Mouse (Mus musculus) kidney, adult 9 months (tissue): ENCODE data around the gene B3gnt2.
"Not testable (repeated sequence)": the region's sequence is repeated elsewhere in the genome, so short reads cannot be mapped to it uniquely, and the experiment has no call there.

Experiments used
- DNase-seq: peaks from one replicate; pipeline ENCODE4 v3.0.0; 2022

B3gnt2 gene

DNA sequence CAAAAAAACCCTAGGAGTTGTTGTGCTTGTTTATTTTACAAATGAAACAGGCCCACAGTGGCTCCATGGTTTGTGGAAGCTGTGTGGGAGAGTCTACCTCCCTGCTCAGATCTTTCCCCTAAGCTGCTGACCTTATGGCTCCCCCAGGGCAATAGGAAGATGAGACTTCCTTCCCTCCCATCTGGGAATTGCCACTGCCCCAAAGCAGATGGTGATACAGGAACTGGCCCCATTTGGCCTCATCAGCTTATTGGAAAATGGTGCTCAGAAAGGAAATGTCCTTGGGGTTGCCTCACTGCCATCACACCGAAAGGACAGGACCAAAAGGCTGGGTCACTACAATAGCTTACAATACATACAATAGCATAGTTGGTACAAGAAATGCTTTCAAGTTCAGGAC is 97.7 kb downstream of the B3gnt2 start:
- DNase-seq, result no peak

DNA sequence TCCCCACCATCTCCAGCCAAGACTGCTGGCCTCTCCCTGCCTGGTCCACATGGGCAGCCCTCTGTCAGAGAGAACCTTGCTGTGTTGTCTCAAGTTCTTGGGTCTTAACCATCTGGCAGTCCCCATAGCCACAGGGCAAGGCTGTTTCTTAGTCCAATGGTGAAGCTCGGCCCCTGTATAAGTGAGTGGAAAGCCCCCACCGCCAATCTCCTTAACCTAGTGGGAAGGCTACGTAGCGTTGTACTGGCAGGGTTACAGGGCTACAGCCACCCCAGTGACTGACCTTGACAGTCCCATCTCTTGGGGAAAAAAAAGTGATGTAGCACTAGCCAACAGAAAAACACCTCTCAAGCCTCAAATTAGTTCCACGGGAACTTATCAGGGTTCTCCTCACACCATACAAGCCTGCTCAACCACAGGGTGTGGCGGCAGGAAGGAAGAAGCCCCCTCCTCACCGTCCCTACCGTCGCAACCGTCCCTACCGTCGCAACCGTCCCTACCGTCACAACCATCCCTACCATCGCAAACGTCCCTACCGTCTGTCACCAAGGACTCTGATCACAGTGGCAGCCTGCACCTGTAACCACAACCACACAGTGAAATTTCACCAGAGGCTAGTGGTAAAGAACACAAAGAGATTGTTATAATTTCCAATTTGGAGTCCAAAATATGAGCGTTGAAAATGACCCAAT is 98.4 kb downstream of the B3gnt2 start:
- DNase-seq, result no peak

DNA sequence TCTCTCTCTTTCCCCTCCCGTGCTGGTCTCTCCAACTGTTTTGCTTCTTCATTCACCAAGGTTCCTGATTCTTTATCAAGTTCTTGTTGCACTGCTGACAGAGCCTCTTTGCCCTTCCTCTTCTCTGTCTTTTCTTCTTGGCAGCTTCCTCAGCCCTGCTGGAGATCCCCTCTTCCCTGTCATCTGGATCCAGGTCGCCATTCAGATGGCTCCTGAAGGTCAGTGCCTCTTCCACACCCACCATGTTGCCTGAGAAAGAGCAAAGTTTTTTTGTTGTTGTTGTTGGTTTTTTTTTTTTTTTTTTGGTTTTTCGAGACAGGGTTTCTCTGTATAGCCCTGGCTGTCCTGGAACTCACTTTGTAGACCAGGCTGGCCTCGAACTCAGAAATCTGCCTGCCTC is 101.0 kb downstream of the B3gnt2 start:
- DNase-seq, result no peak

DNA sequence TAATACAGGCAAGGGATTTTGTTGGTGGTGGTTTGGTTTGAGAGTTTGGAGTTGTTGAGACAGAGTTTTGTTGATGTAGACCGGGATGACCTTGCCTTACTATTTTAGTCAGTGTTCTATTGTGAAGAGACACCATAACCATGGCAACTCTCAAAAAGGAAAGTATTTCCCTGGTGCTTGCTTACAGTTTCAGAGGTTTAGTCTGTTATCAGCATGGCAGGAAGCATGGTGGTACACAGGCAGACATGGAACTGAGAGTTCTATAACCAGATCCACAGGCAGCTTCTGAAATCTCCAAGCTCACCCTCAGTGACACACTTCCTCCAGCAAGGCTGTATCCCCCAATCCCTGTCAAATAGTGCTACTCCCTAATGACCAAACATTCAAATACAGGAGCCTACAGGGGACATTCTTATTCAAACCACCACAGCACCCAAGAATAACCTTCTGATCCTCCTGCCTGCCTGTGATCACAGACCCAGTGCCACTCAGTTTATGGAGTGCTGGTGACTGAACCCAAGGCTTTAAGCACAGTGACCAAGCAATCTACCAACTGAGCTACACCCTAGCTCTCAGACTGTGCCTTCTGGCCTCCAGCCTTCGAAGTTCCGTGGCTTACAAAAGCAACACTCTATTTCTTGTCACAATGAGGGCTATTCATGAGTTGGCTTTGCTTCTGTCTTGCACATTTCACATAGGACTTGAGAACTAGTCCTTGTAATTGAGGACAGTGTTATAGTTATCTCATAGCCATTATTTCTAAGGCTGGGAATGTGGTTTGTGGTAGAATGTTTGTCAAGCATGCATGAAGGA is 104.4 kb downstream of the B3gnt2 start:
- no peak for DNase-seq

DNA sequence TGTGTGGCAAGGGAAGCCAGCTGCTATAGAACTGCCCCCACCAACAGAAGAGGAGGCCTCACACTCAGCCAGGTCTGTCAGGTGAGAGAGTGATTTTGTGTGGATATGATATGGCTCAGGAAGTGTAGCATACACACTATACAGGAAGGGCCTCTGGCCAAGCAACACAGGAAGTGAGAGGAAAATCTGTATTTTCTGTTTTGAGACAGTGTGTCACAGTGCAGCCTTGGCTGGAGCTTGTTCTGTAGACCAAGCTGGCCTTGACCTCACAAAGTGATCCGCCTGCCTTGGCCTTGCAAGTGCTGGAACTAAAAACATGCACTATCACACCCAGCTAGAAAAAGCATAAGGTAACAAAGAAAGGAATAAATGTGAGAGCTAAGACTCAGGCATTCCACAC is 105.6 kb downstream of the B3gnt2 start:
- no peak for DNase-seq

DNA sequence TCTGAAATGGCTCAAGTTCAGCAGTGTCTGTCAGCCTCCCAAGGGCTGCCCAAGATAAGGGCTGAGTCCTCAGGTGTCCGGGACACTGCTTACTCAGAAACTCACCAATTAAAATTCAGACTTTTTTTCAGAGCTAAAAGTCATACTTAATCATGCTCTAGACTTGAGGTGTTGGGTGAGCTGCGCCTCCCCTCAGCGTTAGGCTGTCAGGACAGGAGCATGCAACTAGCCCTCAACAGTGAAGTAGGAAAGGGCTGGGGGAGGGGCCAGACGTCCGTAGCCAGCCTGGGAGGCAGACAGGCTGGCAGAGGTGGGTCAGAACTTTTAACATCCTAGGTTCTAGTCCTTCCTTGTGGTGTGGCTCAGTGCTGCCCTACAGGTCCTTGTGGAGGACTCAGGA is 108.2 kb downstream of the B3gnt2 start:
- DNase-seq, result no peak

DNA sequence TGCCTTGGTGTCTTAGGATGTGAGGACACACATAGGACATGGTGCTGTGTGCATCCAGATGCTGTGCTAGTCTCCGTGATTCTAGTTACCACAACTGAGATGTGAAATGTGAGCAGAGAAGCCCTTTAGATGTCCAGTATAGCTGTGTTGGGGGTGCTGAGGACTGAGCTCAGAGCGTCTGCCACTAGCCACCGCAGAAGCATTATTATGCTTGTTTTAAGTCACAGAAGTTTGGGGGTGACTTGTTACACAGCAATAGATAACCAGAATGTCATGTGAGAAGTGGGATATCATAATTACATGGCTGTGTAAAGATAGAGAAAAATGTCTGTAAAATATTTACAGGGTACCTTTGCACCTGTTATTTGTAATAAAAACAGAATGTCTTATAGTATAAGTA is 109.2 kb downstream of the B3gnt2 start:
- DNase-seq, result no peak

DNA sequence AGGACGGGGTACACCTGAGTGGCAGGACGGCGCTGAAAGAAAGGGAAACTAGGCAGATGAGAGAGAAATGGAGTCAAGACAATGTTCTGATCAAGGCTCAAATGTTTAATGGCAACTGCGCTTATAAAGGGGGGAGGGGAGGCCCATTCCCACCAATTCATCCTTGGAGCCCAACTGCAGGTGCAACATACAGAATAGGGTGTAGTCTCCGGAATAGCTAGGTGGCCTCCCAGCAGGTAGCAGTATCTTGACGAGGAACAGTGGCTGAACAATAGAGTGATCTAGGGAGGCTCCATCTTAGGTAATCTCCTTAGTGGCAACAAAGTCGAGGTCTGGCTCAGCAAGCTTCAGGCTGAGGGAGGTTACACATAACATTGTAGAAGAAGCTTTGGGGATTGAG is 113.4 kb downstream of the B3gnt2 start:
- DNase-seq, result no peak

DNA sequence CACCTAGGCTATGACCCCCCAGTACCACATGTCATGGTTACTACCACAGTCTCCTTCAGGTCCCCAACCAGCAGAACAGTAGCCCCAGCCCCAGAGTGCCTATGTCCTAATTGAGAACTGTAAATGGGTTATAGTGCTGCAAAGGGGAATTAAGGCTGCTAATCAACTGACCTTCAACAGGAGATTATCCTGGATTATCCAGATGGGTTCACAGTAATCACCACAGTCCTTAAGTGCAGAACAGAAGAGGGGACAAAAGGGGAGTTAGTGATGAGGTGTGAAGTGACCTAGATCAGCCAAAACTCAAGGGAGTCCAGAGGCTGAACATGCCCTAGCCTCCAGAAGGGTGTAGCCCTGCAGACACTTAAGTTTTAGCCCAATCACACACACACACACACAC is 115.4 kb downstream of the B3gnt2 start:
- no peak for DNase-seq

DNA sequence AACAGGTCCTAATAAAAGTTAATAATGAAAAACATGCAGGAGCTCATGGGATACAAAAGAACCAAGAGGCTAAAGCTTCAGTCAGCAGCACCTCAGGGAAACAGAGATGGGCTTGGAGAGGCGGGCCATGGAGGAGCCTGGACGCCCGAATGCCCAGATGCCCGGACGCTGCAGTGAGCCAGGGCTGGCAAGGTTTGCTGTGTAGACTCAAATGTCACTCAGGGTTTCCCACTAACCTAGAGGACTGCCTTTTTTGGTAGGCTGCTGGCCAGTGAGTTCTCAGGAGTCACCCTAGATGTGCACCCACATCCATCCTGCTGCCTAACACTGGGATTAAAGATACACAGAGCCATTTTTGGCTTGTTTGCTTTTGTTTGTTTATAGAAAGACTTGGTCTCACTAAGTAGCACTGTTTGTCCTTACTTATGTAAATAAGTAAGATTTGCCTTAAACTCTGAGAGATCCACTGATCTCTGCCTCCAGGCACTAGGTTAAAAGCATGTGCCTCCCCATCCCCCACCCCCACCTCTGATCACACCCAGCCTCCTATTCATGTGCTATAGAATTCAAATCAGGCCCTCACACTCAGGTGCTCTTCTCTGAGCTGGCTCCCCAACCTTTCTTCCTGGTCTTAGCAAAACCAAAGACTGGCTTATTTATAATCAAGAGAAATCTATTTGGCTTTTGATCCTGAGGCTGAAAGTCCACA is 117.0 kb downstream of the B3gnt2 start:
- no peak for DNase-seq

DNA sequence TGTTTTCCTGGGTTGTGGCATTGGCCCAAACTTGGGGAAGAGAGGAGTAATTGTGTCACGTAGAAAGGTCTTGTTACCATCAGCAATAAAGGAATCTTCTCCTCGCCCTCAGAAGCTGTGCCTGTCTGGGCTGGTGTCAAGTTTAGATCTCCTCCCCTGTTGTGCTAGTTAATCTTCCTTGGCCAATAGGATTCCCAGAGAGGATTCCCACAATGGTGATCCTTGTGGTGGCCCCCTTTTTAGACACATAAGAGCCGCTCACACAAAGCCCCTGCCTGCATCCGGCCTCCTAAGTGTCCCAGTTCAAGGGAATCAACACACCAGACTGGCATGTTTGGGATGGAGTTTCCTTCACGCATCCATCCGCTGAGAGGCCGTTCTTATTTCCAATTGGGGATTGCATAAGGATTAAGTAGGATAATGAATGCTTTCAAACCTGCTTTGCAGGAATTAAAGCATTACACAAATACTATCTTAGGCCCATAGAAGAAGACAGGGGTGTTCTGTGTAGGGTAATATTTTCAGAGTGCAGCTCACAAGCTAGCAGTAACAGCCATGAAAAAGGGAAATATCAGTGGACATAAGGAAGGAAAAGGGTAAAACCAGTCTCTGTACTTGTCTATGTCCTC is 118.6 kb downstream of the B3gnt2 start:
- DNase-seq, result no peak

DNA sequence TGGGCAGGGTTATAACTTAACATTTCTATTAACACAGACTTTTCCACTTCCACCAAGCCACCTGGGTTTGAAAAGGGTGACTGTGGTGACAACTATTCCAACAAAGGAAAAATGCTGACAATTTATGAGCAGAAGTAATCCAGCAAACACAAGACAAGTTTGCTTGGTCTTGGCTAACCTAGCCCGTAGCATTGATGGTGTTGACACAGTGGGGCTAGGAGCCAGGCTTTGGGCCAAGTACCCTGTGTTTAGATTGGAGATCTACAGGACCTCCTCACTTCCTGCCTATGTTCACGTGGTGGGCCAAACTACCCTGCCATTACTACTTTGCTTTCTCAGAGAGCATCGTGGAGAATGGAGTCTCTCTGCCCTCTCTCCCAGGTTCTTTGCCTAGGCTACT is 119.3 kb downstream of the B3gnt2 start:
- DNase-seq, result no peak

DNA sequence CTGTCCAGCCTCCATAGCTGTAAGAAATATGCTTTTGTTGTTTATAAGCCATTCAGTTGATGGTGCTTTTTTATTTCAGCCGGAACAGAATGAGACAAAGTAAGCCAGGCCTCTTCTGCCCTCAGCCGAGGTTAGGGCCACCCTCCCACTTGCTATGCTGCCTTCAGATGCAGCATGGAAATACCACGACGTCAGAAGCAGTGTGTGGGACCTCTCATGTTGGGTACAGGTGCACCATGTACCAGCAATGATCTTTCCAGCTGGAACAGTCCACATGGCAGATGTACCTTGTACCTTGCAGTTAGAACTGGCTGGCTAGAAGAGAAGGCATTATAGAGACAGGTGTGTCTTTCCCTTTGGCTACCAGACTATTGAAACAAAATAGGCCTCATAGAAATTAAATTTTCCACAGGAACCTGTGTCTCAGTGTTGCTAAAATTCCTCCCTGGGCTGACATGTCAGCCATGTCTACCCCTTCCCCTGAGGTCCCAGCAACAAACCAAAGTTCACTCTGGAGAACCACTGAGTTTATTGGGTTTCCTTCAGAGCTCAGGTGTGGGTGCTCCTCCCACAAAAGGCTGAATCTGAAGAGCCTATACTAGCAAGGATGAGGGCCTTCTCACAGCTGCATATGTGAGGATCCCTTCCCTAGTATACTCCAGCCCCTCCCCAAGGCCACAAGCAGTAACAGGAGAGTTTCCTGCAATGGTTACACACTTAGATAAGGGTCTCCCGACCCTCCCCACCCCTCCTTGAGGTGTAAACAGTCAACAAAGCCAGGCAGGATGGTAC is 121.1 kb downstream of the B3gnt2 start:
- peak; percentile 41 for DNase-seq

DNA sequence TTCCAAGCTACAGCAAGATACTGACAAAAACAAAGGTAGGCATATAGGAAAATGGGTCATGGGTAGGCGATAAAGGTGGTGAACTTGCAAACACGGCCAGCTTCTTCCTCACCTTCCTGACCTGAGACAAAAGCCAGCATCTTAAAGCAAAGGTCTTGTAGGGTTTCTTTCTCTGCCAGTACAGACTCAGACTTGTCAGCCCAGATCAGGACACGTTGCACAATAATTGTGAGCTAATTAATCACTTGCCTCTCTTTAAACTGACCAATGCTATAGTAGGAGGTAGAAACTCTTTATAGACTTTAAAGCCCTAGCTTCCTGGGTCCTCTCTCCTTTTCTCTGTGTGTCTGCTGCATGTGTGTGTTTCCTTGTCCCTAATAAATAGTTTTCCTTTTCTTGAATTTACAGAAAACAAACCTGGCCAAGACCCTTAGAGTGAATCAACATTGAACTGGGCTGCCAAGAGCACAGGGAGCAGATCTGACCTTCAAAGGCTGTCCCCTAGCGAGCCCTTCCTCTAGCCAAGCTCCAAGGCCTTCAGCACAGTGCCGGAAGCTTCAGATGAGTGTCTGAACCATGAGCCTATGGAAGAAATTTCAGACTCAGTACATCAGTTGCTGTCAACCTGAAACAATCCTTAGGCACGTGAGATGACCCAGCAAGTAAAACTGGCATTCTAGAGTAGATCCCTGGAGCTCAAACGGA is 124.1 kb downstream of the B3gnt2 start:
- no peak for DNase-seq

DNA sequence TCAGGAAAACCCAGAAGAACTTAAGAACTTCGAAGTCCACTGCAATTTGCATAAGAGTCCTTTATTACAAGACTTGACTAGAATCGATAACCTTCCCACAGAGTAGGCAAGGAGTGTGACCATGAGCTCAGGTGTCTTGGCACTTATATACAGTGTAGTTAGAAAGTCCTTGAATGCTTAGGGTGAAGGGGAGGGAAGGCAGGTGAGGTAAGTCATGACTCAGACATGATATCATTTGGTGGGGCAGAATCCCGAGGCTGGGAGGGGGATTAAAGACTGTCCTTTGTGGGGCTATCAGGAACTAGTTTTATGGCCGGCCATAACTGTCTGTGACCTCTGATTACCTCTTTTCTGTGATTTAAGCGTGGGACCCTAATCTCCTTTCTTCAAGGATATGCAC is 125.6 kb downstream of the B3gnt2 start:
- DNase-seq, result not testable (repeated sequence)

DNA sequence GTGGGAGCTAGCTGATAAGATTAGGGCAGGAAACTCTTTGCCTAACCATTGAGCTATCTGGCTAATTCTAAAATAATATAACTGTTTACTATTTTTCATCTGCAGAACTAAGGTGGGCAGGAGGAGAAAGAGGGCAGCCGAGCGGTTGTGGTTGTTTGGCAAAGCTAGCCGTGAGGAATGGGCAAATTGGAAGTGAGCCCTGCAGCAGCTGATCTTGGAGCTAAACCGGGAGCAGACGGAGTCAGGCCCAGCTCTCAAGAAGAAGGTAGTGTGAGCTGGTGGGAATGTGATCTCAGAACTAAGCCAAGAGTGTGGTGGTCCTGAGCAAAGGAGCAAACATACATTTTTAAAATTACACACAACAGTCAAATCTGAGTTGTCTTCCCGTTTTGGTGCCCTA is 126.8 kb downstream of the B3gnt2 start:
- DNase-seq, result no peak

DNA sequence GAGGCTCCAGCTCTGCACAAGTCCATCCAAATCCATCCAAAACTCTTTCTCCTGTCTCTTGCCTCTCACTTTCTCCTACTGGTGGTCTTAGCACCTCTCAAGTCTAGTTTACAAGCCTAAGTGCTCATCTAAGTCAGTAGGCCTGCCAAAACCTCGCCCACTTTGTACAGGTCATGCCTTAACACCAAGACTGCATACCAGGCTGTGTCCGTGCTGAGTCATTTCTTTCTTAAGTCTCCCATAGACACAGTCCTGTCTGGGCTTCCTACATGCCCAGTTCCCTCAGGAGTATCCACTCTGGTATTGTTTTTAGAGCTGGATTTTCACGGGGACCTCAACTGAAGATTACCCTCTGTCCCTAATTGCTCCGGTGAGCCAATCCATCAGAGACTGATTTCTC is 127.9 kb downstream of the B3gnt2 start:
- no peak for DNase-seq

DNA sequence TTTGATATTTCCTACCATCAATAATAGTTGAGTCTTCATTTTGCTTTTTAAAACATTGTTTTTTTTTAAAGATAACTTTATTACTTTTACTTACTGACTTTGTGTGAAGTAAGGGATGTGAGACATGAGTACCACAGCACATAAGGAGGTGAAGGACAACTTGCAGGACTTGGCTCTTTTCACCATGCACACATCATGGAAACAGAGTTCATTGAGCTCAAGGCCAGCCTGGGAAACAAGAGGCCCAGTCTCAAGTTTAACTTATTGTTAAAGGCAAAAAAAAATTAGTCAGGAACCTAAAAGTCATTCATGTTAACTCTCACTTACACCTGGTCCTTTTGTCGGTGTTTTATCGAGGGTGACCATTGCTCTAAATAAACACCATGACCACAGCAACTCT is 137.7 kb downstream of the B3gnt2 start:
- DNase-seq, result no peak

DNA sequence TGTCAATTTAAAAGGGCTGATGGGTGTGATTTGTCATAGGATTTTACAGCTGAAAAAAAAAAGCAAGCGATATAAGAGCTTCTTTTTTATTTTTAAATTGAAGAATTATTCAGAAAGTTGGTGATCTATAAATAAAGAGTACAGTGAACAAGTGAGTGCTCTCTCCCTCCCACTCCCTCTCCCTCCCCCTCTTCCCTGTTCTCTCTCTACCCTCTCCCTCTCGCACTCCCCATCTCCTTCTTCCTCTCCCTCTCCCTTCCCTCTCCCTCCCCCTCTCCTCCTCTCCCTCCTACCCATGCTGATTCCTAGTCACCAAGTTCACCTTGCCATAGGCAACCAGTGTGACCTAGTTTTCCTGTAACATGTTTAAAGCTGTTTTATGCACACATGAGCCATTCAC is 140.7 kb downstream of the B3gnt2 start:
- DNase-seq, result no peak

DNA sequence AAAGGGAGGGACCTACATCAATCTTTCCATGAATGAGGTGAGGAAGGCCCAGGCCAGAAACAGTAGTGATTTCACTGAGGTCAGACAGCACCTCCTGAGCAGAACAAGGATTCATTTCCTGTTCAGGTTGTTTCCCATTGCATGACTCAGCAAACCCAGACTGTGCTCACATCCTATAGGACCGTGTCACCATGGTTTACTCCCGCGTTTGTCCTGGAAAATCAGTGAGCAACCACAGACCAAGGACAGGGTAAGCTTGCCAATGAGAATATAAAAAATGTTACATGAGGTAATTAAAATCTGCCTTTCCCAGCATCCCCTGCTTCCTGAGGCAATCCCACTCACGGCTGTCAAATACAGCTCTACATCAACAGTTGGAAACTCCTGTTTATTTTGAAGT is 141.2 kb downstream of the B3gnt2 start:
- no peak for DNase-seq

DNA sequence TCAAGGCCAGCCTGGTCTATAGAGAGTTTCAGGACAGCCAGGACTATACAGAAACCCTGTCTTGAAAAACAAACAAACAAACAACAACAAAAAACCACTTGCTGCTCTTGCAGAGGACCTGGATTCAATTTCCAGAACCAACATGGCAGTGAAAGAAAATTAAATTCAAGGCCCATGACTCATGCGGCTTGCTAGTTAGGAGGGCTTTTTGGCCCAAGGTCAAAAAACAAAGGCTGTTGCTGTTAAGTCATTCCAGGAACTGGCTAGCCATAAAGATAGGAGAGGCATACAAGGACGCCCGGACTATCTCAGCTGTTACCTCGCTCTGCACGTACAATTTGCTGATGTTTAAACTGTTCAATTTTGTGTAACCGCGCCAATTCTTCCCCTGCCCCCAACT is 142.7 kb downstream of the B3gnt2 start:
- no peak for DNase-seq

DNA sequence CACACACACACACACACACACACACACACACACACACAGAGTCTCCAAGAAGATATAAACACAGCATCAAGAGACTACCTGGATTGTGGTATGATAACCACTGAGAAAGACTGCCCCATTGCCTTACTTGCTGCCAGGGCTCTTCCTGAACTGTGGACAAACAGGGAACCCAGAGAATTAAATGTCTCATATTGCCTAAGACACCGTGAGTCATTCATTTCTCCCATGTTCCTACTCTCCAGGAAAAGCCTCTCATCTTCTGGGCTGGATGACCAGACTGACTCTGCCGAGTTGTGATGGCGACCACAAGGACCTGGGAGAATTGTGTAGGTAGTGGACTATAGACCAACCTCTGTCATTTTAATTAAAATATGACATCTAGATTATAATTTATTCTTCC is 149.4 kb downstream of the B3gnt2 start:
- no peak for DNase-seq
